Mouse (Mus musculus): ENCODE results near the gene Gm9803. TPM values are rescaled to one million over a fixed set of nuclear protein-coding genes. Genes with fewer than 3 reads are reported as not detected.

The Gm9803 gene
- polyA plus RNA-seq, 1 experiment = 18.4 TPM

DNA sequence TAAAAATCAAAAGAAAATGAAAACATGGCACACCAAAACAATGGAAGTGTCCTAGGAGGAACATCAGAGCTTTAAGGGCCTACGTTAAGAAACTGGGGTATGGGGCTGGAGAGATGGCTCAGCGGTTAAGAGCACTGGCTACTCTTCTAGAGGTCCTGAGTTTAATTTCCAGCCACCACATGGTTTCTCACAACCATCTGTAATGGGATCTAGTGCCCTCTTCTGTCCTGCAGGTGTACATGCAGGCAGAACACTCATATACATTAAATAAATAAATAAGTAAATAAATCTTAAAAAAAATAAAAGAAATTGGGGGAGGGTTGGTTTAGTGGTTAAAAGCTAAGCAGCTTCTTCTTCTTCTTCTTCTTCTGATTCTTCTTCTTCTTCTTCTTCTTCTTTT, 37.4 kb downstream of the Gm9803 start:
- H3K4me1 ChIP-seq (ENCODE audit: control insufficient read depth, insufficient read depth, low read length) = no peaks in the 10 kb centered on the region
- H3K27ac ChIP-seq (ENCODE audit: insufficient read depth, low read depth, low read length) = no peak overlapping the region
- no peak for TF ChIP-seq CTCF (IDR thresholded peaks at IDR 0.05; ENCODE audit: low read depth, low read length)
- no peak for TF ChIP-seq POLR2A (IDR thresholded peaks at IDR 0.05; ENCODE audit: borderline replicate concordance, low read depth, low read length)
- no peak overlapping the region for H3K4me3 ChIP-seq (ENCODE audit: insufficient read depth, low read length)

Other genes with a start within 250 kb of the Gm9803 start
- 1.3 and 2.4 TPM in 2 replicates for gene Bend3, start 45.3 kb upstream of the Gm9803 start, polyA plus RNA-seq (2012; ENCODE audit: insufficient read depth, insufficient read length, missing spikeins)
- gene 1700021F05Rik, start 16.9 kb downstream of the Gm9803 start, polyA plus RNA-seq (2012; ENCODE audit: insufficient read depth, insufficient read length, missing spikeins) = 29.8 and 39.4 TPM in 2 replicates
- gene Cd24a, start 54.2 kb downstream of the Gm9803 start, polyA plus RNA-seq (2012; ENCODE audit: insufficient read depth, insufficient read length, missing spikeins) = 1.9 and 2.6 TPM in 2 replicates

All from bone marrow macrophage, adult 2 months (primary cell).